Mouse (Mus musculus): ENCODE results near the gene Ap3m1.
A peak's percentile ranks its signal among the peaks of the same experiment; 100 is the strongest.

The Ap3m1 gene

GRCm38 (mm10) chr14:21078511-21078910, 26.2 kb upstream of the Ap3m1 start:
- no peaks in the 10 kb centered on the region for H3K27me3 ChIP-seq (ENCODE audit: control insufficient read depth, insufficient read depth, low read length, poor library complexity, severe bottlenecking)
- no peak for DNase-seq (ENCODE audit: low read depth, low spot score)

GRCm38 (mm10) chr14:21077939-21078338, 25.6 kb upstream of the Ap3m1 start:
- DNase-seq (ENCODE audit: low read depth, low spot score): no peak
- no peaks in the 10 kb centered on the region for H3K27me3 ChIP-seq (ENCODE audit: control insufficient read depth, insufficient read depth, low read length, poor library complexity, severe bottlenecking)
- H3K36me3 ChIP-seq (ENCODE audit: control insufficient read depth, insufficient read depth, low read length, poor library complexity, severe bottlenecking): no peaks in the 10 kb centered on the region

More at GRCm38 (mm10) chr14:21078511-21078910, 26.2 kb upstream of the Ap3m1 start:
- H3K36me3 ChIP-seq (ENCODE audit: control insufficient read depth, insufficient read depth, low read length, poor library complexity, severe bottlenecking): no peaks in the 10 kb centered on the region

- H3K27me3 ChIP-seq (ENCODE audit: control insufficient read depth, insufficient read depth, low read length, poor library complexity, severe bottlenecking): no peaks in the 10 kb centered on the region
- DNase-seq (ENCODE audit: low read depth, low spot score): no peak
- H3K36me3 ChIP-seq (ENCODE audit: control insufficient read depth, insufficient read depth, low read length, poor library complexity, severe bottlenecking): no peaks in the 10 kb centered on the region
Observed at GRCm38 (mm10) chr14:21076501-21077194, 24.3 kb upstream of the Ap3m1 start.

- DNase-seq (ENCODE audit: low read depth, low spot score): peak; percentile 91
- no peaks in the 10 kb centered on the region for H3K36me3 ChIP-seq (ENCODE audit: control insufficient read depth, insufficient read depth, low read length, poor library complexity, severe bottlenecking)
- H3K27me3 ChIP-seq (ENCODE audit: control insufficient read depth, insufficient read depth, low read length, poor library complexity, severe bottlenecking): no peaks in the 10 kb centered on the region
Observed at GRCm38 (mm10) chr14:21075751-21076500, 23.6 kb upstream of the Ap3m1 start.

- no peaks in the 10 kb centered on the region for H3K36me3 ChIP-seq (ENCODE audit: control insufficient read depth, insufficient read depth, low read length, poor library complexity, severe bottlenecking)
- DNase-seq (ENCODE audit: low read depth, low spot score): no peak
- H3K27me3 ChIP-seq (ENCODE audit: control insufficient read depth, insufficient read depth, low read length, poor library complexity, severe bottlenecking): no peaks in the 10 kb centered on the region
Observed at GRCm38 (mm10) chr14:21074398-21075320, 22.4 kb upstream of the Ap3m1 start.

GRCm38 (mm10) chr14:21073981-21074380, 21.7 kb upstream of the Ap3m1 start:
- DNase-seq (ENCODE audit: low read depth, low spot score): no peak
- no peaks in the 10 kb centered on the region for H3K36me3 ChIP-seq (ENCODE audit: control insufficient read depth, insufficient read depth, low read length, poor library complexity, severe bottlenecking)
- no peaks in the 10 kb centered on the region for H3K27me3 ChIP-seq (ENCODE audit: control insufficient read depth, insufficient read depth, low read length, poor library complexity, severe bottlenecking)

- peak; percentile 25 for DNase-seq (ENCODE audit: low read depth, low spot score)
- H3K27me3 ChIP-seq (ENCODE audit: control insufficient read depth, insufficient read depth, low read length, poor library complexity, severe bottlenecking): no peaks in the 10 kb centered on the region
Observed at GRCm38 (mm10) chr14:21069594-21069993, 17.3 kb upstream of the Ap3m1 start.

GRCm38 (mm10) chr14:21065490-21066162, 13.3 kb upstream of the Ap3m1 start:
- Histone ChIP-seq H3K27me3 (ENCODE audit: control insufficient read depth, insufficient read depth, low read length, poor library complexity, severe bottlenecking) (no peaks in the 10 kb centered on the region), H3K36me3 (ENCODE audit: control insufficient read depth, insufficient read depth, low read length, poor library complexity, severe bottlenecking) (no peaks in the 10 kb centered on the region)
- no peak for DNase-seq (ENCODE audit: low read depth, low spot score)

More at GRCm38 (mm10) chr14:21069594-21069993, 17.3 kb upstream of the Ap3m1 start:
- H3K36me3 ChIP-seq (ENCODE audit: control insufficient read depth, insufficient read depth, low read length, poor library complexity, severe bottlenecking): no peaks in the 10 kb centered on the region

- no peak for DNase-seq (ENCODE audit: low read depth, low spot score)
- H3K36me3 ChIP-seq (ENCODE audit: control insufficient read depth, insufficient read depth, low read length, poor library complexity, severe bottlenecking): no peaks in the 10 kb centered on the region
- H3K27me3 ChIP-seq (ENCODE audit: control insufficient read depth, insufficient read depth, low read length, poor library complexity, severe bottlenecking): no peaks in the 10 kb centered on the region
Observed at GRCm38 (mm10) chr14:21064321-21064720, 12.0 kb upstream of the Ap3m1 start.

GRCm38 (mm10) chr14:21062766-21063513, 10.6 kb upstream of the Ap3m1 start:
- DNase-seq (ENCODE audit: low read depth, low spot score): no peak
- no peaks in the 10 kb centered on the region for H3K27me3 ChIP-seq (ENCODE audit: control insufficient read depth, insufficient read depth, low read length, poor library complexity, severe bottlenecking)
- no peaks in the 10 kb centered on the region for H3K36me3 ChIP-seq (ENCODE audit: control insufficient read depth, insufficient read depth, low read length, poor library complexity, severe bottlenecking)

GRCm38 (mm10) chr14:21058972-21059371, 6.7 kb upstream of the Ap3m1 start:
- Histone ChIP-seq H3K36me3 (ENCODE audit: control insufficient read depth, insufficient read depth, low read length, poor library complexity, severe bottlenecking) (no peaks in the 10 kb centered on the region), H3K27me3 (ENCODE audit: control insufficient read depth, insufficient read depth, low read length, poor library complexity, severe bottlenecking) (no peaks in the 10 kb centered on the region)
- DNase-seq (ENCODE audit: low read depth, low spot score): no peak

GRCm38 (mm10) chr14:21053586-21053985, 1.3 kb upstream of the Ap3m1 start:
- Histone ChIP-seq H3K36me3 (ENCODE audit: control insufficient read depth, insufficient read depth, low read length, poor library complexity, severe bottlenecking) (no peaks in the 10 kb centered on the region), H3K27me3 (ENCODE audit: control insufficient read depth, insufficient read depth, low read length, poor library complexity, severe bottlenecking) (no peaks in the 10 kb centered on the region)
- no peak for DNase-seq (ENCODE audit: low read depth, low spot score)

GRCm38 (mm10) chr14:21053151-21053550, 843 bp upstream of the Ap3m1 start:
- Histone ChIP-seq H3K27me3 (ENCODE audit: control insufficient read depth, insufficient read depth, low read length, poor library complexity, severe bottlenecking) (no peaks in the 10 kb centered on the region), H3K36me3 (ENCODE audit: control insufficient read depth, insufficient read depth, low read length, poor library complexity, severe bottlenecking) (no peaks in the 10 kb centered on the region)
- no peak for DNase-seq (ENCODE audit: low read depth, low spot score)

- DNase-seq (ENCODE audit: low read depth, low spot score): no peak
- Histone ChIP-seq H3K36me3 (ENCODE audit: control insufficient read depth, insufficient read depth, low read length, poor library complexity, severe bottlenecking) (no peaks in the 10 kb centered on the region), H3K27me3 (ENCODE audit: control insufficient read depth, insufficient read depth, low read length, poor library complexity, severe bottlenecking) (no peaks in the 10 kb centered on the region)
Observed at GRCm38 (mm10) chr14:21052781-21053130, 448 bp upstream of the Ap3m1 start.
